Mouse (Mus musculus) cerebellum, postnatal 25 days (tissue): ENCODE results near the gene Lyzl4.
"Not testable (repeated sequence)": the region's sequence is repeated elsewhere in the genome, so short reads cannot be mapped to it uniquely, and the experiment has no call there.

Experiments used
- DNase-seq, 2 experiments: peaks; one replicate each; pipeline ENCODE4 v3.0.0; 2021; ENCODE audit warnings: mixed read lengths in 2 of 2

Gene Lyzl4

GRCm38 (mm10) chr9:121599551-121599950, 42.3 kb downstream of the Lyzl4 start:
- DNase-seq: peak in 1 of 2 experiments; percentile 44

DNA sequence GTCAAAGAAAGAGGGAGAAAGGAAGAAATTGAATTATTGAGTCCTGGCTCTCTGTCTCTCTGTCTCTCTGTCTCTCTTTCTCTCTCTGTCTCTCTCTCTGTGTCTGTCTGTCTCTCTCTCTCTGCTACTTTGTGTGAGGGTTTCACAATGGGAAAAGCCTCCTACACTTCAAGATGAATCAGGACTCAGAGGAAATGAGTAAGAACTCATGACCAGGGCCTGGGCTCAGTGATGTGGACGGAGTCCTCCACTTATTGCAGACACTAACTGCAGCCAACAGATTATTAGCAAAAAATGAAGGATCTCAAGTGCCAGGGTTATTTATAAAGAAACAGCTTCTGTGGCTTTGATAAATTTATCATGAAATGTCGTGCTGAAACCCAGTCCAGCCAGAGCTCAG, 43.8 kb downstream of the Lyzl4 start:
- DNase-seq: no peak

GRCm38 (mm10) chr9:121594771-121595170, 47.1 kb downstream of the Lyzl4 start:
- no peak for DNase-seq

- not testable (repeated sequence) for DNase-seq
Measured at GRCm38 (mm10) chr9:121593768-121594167, 48.1 kb downstream of the Lyzl4 start.

- peak; percentile 55 to 61 for DNase-seq
Measured at GRCm38 (mm10) chr9:121592948-121593550, 48.8 kb downstream of the Lyzl4 start.

DNA sequence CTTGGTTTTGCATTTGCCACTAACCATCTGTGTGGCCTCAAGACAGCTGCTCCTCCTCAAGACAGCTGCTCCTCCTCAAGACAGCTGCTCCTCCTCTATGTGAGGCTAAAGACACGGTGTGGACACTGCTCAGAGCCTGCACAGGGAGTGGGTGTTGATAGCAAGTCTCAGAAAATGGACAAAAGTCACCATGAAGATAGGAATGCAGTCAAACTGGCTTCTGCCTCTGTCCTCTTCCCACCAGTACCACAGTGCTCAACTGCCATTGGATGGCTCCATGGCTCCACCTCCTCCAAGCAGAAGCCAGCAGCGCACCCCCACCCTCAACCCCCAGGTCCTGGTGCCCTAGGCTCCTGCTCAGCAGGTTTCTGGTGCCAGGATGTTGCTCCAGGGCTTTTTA, 52.4 kb downstream of the Lyzl4 start:
- no peak for DNase-seq

DNA sequence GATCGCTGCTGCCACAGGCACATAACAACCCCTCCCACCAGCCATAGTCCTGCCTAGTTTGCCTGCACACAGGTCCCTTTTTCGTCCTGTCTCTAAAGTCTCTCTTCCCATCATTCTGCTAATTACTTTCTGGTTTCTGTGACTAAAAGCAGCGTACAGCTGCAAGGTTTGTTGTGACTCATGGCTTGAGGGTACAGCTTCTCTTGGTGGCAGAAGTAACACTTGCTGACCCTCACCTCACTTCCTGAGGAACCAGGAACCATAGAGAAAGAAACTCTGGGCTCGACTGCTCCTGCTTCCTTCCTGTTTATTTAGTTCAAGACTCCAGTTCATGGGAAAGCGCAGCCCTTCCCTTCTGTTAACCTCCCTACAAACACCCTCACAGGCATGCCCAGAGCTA, 67.5 kb downstream of the Lyzl4 start:
- no peak for DNase-seq

DNA sequence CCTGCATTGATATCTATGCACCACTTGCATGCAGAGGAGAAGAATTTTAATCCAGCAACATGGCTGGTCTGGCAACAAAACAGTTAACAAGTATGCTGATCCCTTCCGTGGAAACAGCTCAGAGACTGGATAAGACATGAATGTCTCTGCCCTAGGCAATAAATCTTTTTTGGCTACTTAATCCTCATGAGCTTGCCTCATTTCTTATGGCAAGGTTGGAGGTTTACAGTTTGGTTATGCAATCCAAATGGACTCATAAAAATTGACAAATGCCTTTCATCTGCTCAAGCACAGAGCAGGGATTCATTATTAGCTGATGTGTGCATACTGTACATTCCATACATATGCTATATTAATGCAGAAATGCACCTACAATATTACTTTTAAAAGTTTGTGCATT, 73.4 kb downstream of the Lyzl4 start:
- no peak for DNase-seq

DNA sequence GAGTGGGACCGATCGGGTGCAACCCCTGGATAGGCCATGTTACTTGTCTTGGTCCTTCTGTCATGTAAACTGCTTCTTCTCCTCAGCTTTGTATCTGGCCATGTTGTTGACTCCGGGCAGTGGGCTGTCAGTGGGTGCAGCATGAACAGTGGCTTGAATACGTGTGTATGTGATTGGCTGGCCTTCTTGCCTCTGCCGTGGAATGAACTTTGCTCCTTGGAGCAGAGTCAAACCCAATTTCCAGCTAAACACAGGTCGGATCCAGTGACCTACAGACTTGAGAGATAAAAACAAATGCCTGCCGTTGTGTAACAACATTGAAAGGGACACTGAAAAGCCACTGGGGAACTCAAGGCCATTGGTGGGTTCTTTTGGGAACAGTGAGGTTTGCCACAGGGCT, 75.5 kb downstream of the Lyzl4 start:
- DNase-seq: no peak

- DNase-seq: no peak
Measured at GRCm38 (mm10) chr9:121563276-121563675, 78.6 kb downstream of the Lyzl4 start.

- no peak for DNase-seq
Measured at GRCm38 (mm10) chr9:121560515-121560914, 81.4 kb downstream of the Lyzl4 start.

- DNase-seq: no peak
Measured at GRCm38 (mm10) chr9:121558167-121558566, 83.7 kb downstream of the Lyzl4 start.

- no peak for DNase-seq
Measured at GRCm38 (mm10) chr9:121556913-121557312, 85.0 kb downstream of the Lyzl4 start.

DNA sequence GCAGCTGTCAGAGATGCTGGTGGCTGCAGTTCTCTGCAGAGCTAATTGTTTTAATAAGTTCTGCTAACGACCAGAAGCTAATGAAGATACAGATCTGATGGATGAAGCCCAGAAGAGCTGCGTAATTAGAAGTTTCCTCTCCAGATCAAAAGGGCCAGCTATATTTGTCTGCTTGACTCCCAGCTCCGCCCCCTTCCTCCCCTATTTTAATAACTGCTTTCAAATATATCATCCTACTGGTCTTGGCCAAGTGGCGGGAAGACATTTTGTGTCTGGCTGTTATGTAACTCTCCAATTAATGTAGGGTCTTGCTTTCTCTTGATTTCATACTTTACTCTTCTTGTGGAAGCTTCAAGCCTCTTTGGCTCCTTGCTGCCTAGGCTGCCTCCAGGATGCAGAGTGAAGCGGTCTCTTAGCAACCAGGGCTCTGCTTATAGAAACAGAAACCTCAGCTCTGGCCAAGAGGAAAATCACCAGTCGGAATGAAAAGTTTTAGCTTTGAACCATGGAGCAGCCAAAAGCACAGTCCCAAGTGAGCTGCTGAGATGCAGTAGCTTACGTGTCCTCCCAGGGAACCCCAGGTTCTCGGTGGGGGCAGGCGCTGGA, 86.4 kb downstream of the Lyzl4 start:
- no peak for DNase-seq

GRCm38 (mm10) chr9:121553643-121554042, 88.3 kb downstream of the Lyzl4 start:
- no peak for DNase-seq

GRCm38 (mm10) chr9:121550327-121550771, 91.5 kb downstream of the Lyzl4 start:
- no peak for DNase-seq

GRCm38 (mm10) chr9:121549444-121549843, 92.5 kb downstream of the Lyzl4 start:
- no peak for DNase-seq

- no peak for DNase-seq
Measured at GRCm38 (mm10) chr9:121549010-121549409, 92.9 kb downstream of the Lyzl4 start.

GRCm38 (mm10) chr9:121547431-121547830, 94.5 kb downstream of the Lyzl4 start:
- no peak for DNase-seq

DNA sequence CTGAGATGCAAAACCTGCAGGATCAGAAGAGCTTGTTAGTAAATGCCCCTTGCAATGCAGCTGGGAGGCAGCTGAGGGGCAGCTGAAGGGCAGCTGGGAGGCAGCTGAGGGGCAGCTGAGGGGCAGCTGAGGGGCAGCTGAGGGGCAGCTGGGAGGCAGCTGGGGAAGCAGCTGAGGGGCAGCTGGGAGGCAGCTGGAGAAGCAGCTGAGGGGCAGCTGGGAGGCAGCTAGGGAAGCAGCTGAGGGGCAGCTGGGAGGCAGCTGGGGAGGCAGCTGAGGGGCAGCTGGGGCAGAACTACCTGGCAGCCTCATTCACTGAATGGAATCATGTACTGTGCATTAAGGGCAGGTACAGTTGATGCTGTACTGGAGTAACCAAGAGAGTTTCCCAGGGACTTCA, 100.4 kb downstream of the Lyzl4 start:
- no peak for DNase-seq

DNA sequence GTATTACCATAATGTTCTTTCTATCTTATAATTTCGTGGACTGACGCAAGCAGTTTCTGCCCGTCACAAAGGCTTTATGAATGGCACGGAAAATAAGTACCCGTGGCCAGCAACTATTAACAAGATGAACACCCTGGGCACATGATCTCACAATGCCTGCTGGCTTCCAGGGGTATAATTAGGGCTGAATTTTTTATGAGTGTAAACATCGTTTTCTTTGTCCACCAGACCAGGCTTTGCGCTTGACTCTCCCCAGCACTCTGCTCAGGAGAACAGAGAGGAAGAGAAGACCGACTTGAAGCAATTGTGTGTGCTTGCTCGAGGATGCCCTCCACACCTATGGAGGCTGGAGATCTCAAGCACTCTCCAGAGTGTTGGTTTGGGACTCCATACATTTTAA, 109.3 kb downstream of the Lyzl4 start:
- DNase-seq: no peak

- DNase-seq: no peak
Measured at GRCm38 (mm10) chr9:121528605-121529357, 113.1 kb downstream of the Lyzl4 start.
